Mouse (Mus musculus): ENCODE measurements around the gene Hspa12a.

- TF ChIP-seq CTCF (IDR thresholded peaks at IDR 0.05; ENCODE audit: low read depth) (peak; percentile 95), EP300 (IDR thresholded peaks at IDR 0.05; ENCODE audit: low read depth) (no peak)
These were observed 39.5 kb downstream of the Hspa12a start for GRCm38 (mm10) chr19:58903899-58904327.
